Mouse (Mus musculus) bone marrow macrophage, adult 2 months (primary cell): ENCODE measurements at regions not wholly inside any gene's neighbourhood (a gene's known extent, or its start where the extent isn't known, plus 50 kb on each side); places are given as distances from the start of the nearest gene placed in this dataset.

ENCODE experiments used
- CTCF ChIP-seq: IDR thresholded peaks from 2 replicates; pipeline ENCODE4 v1.5.1; 2012; ENCODE audit warnings: low read depth, mild to moderate bottlenecking, low read length, moderate library complexity
- POLR2A ChIP-seq: IDR thresholded peaks from 2 replicates; pipeline ENCODE4 v1.6.1; 2012; ENCODE audit warnings: mild to moderate bottlenecking, low read depth, low read length, borderline replicate concordance

GRCm38 (mm10) chr10:54202362-54202761 lies 126.0 kb upstream of the Man1a start:
- TF ChIP-seq CTCF (no peak), POLR2A (no peak)
